In the genomic region with DNA sequence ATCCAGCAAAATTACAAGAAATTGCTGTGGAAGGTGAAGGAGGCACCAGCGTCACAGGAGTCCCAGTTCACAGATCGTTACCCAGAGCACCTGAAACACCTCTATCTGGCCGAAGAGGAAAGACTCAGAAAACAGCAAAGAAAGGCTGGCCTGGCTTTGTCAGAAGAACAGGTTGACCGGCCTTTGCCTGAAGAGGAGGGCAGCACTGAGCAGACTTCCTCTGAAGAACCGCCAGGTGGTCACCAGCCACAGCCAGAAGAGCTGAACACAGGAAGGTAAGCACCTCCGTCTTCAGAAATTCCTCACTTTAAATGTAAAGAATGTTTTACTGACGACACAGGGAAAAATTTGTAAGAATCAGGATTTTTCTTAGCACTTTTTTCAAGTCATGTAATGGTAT, we compare ENCODE assay signal across 10 mouse cellular contexts. TPM values are rescaled to one million over a fixed set of nuclear protein-coding genes. Genes with fewer than 3 reads are reported as not detected.
DNase-seq lines count a peak whose midpoint lies in the region; ATAC-seq and TF ChIP-seq lines count a peak whose summit lies in the region.
"Had no signal": no experiment of that assay in that cellular context is flagged by ENCODE, and none has a peak within 500 bp of the region (broad histone marks: within the 10 kb centered on the region; RNA-seq: fewer than 3 reads in every experiment).

No protein-coding gene starts in this region.

- WGBS in heart, embryonic 16.5 days: 84% methylated on average over 7 of the region's 7 CpGs
- WGBS in hindbrain, postnatal 0 days: 87% methylated on average over 7 of the region's 7 CpGs

- intact Hi-C loops in heart, postnatal 10 days (cut with DNase I): no loop called here
- intact Hi-C loops in gastrocnemius, postnatal 36 days (cut with DNase I): no loop called here

- H3K9ac ChIP-seq in heart, embryonic 16.5 days (ENCODE audit: low read length): no peak overlapping the region
- no peak overlapping the region for H3K9ac ChIP-seq in hindbrain, postnatal 0 days (replicated peaks; ENCODE audit: low read length)

- H3K9me3 ChIP-seq in heart, embryonic 16.5 days (replicated peaks; ENCODE audit: control insufficient read depth, low read length): no peaks in the 10 kb centered on the region
- no peaks in the 10 kb centered on the region for H3K9me3 ChIP-seq in hindbrain, postnatal 0 days (ENCODE audit: low read length)

- H3K79me2 ChIP-seq in myocyte (ENCODE audit: control insufficient read depth, insufficient read depth): peaks cover 31% of the 10 kb centered on the region

- H3K27me3 ChIP-seq in heart, embryonic 16.5 days (ENCODE audit: control insufficient read depth, insufficient read depth, low read length): no peaks in the 10 kb centered on the region
- no peaks in the 10 kb centered on the region for H3K27me3 ChIP-seq in hindbrain, postnatal 0 days (ENCODE audit: insufficient read depth, low read length)
- no peaks in the 10 kb centered on the region for H3K27me3 ChIP-seq in myocyte (ENCODE audit: control insufficient read depth, insufficient read depth, insufficient read length)

- peaks cover 33% of the 10 kb centered on the region for H3K36me3 ChIP-seq in heart, embryonic 16.5 days (ENCODE audit: control insufficient read depth, insufficient read depth)
- peaks cover 22% of the 10 kb centered on the region for H3K36me3 ChIP-seq in hindbrain, postnatal 0 days (ENCODE audit: insufficient read depth, low read length)
- peaks cover 44% of the 10 kb centered on the region for H3K36me3 ChIP-seq in myocyte (ENCODE audit: control insufficient read depth, insufficient read depth)

- no peak for TF ChIP-seq POLR2A in myocyte (IDR thresholded peaks at IDR 0.05; ENCODE audit: insufficient read length, low read depth)

- H3ac ChIP-seq in myocyte (ENCODE audit: control insufficient read depth, insufficient read length): no peak overlapping the region

- no peak overlapping the region for H3K27ac ChIP-seq in heart, embryonic 16.5 days (ENCODE audit: low read length)
- H3K27ac ChIP-seq in hindbrain, postnatal 0 days: no peak overlapping the region
- H3K27ac ChIP-seq: kidney, postnatal 0 days had no signal

- peak overlapping the region; percentile 96; the same call in 1 of the 2 replicates for H3K4me2 ChIP-seq in heart, embryonic 16.5 days (ENCODE audit: low read depth, low read length)
- H3K4me2 ChIP-seq in hindbrain, postnatal 0 days (ENCODE audit: low read depth, low read length): peak overlapping the region; percentile 73
- H3K4me2 ChIP-seq in myocyte (ENCODE audit: low read depth): peak overlapping the region; percentile 81

- ATAC-seq in heart, embryonic 16.5 days (replicated peaks; ENCODE audit: extremely low read depth, insufficient read depth, low FRiP score): no peak
- ATAC-seq in hindbrain, postnatal 0 days: no peak

- TF ChIP-seq CTCF in hindbrain, postnatal 0 days (IDR thresholded peaks at IDR 0.05; ENCODE audit: low read depth): no peak

- DNase-seq in heart, postnatal 10 days: no peak
- DNase-seq in ZHBTc4 (ENCODE audit: low read depth, low spot score): peak; percentile 63
- DNase-seq in hindbrain, postnatal 0 days (ENCODE audit: low spot score): no peak
- no peak for DNase-seq in thymus, postnatal 36 days
- DNase-seq in left cerebral cortex, adult 9 months (ENCODE audit: low spot score in 2 of 2): no peak
- DNase-seq in gastrocnemius, postnatal 36 days: no peak
- DNase-seq: retina, postnatal 1 day had no signal

- no peak overlapping the region for H3K4me3 ChIP-seq in heart, embryonic 16.5 days (ENCODE audit: low read length)
- no peak overlapping the region for H3K4me3 ChIP-seq in hindbrain, postnatal 0 days (ENCODE audit: low read length)
- H3K4me3 ChIP-seq in myocyte: peak overlapping the region; percentile 98

- H3K4me1 ChIP-seq in heart, embryonic 16.5 days (ENCODE audit: control insufficient read depth, insufficient read depth, low read length): peaks cover 4% of the 10 kb centered on the region
- peaks cover 6% of the 10 kb centered on the region; the same call in 1 of the 2 replicates for H3K4me1 ChIP-seq in hindbrain, postnatal 0 days (ENCODE audit: insufficient read depth, low read length)

TF ChIP-seq in myocyte, 11 proteins besides CTCF, POLR2A, EP300 and RAD21:
- no peak for TF ChIP-seq POLR2AphosphoS2 (IDR thresholded peaks at IDR 0.05; ENCODE audit: insufficient read length, low read depth)
- no peak for TF ChIP-seq E2F4 (IDR thresholded peaks at IDR 0.05; ENCODE audit: insufficient read depth)
- no peak for TF ChIP-seq MYOG (IDR thresholded peaks at IDR 0.05; ENCODE audit: control insufficient read depth in 1 of 3, insufficient read depth in 1 of 3, insufficient read length in 2 of 3, low read depth in 2 of 3)
- no peak for TF ChIP-seq SRF (IDR thresholded peaks at IDR 0.05; ENCODE audit: control insufficient read depth, insufficient read length, low read depth)
- TF ChIP-seq CEBPB (IDR thresholded peaks at IDR 0.05; ENCODE audit: insufficient read depth, poor library complexity, severe bottlenecking): no peak
- no peak for TF ChIP-seq REST (IDR thresholded peaks at IDR 0.05; ENCODE audit: insufficient read depth, insufficient read length)
- TF ChIP-seq MYOD1 (IDR thresholded peaks at IDR 0.05; ENCODE audit: control insufficient read depth in 1 of 3, insufficient read length in 2 of 3, low read depth in 2 of 3): no peak
- no peak for TF ChIP-seq TCF12 (IDR thresholded peaks at IDR 0.05; ENCODE audit: insufficient read depth, poor library complexity, severe bottlenecking)
- TF ChIP-seq TCF3 (IDR thresholded peaks at IDR 0.05; ENCODE audit: insufficient read length, low read depth): no peak
- TF ChIP-seq USF1 (IDR thresholded peaks at IDR 0.05; ENCODE audit: low read depth): no peak
- no peak for TF ChIP-seq MAX (IDR thresholded peaks at IDR 0.05; ENCODE audit: low read depth)

RNA-seq across cellular contexts. Expression of a gene that starts 1.4 kb away (rescaled TPM):
- 11.0 and 11.2 TPM in 2 replicates for polyA plus RNA-seq in heart, embryonic 16.5 days (2015; fragmentation: Nextera tagmentation; extraction: Ambion mirVana)
- total RNA-seq in heart, postnatal 10 days (2021): 1 to 10 TPM; 7.1 to 7.5 TPM
- total RNA-seq in hindbrain, postnatal 0 days (2014; rRNA removed): 19.0 and 19.8 TPM in 2 replicates
- 16.0 TPM in 2 replicates for polyA plus RNA-seq in hindbrain, postnatal 0 days (2015; fragmentation: Nextera tagmentation; extraction: Ambion mirVana)
- 3.5 TPM for polyA plus RNA-seq in myocyte (2012; fragmentation: generic; extraction: Trizol)
- 1 to 10 TPM; 2.9 to 3.3 TPM for total RNA-seq in gastrocnemius, postnatal 36 days (2021)

RNA-seq across cellular contexts. Expression of a gene that starts 1.7 kb away (rescaled TPM):
- polyA plus RNA-seq in heart, embryonic 16.5 days (2015; fragmentation: Nextera tagmentation; extraction: Ambion mirVana): 28.7 and 30.4 TPM in 2 replicates
- 10 to 100 TPM; 12.0 to 14.4 TPM for total RNA-seq in heart, postnatal 10 days (2021)
- 8.2 and 9.1 TPM in 2 replicates for total RNA-seq in hindbrain, postnatal 0 days (2014; rRNA removed)
- 42.9 and 47.5 TPM in 2 replicates for polyA plus RNA-seq in hindbrain, postnatal 0 days (2015; fragmentation: Nextera tagmentation; extraction: Ambion mirVana)
- 13.9 TPM for polyA plus RNA-seq in myocyte (2012; fragmentation: generic; extraction: Trizol)
- total RNA-seq in gastrocnemius, postnatal 36 days (2021): 1 to 10 TPM; 8.0 to 9.6 TPM
